Mouse (Mus musculus) T-helper 17 cell (primary cell): ENCODE measurements around the gene Prkcb.

Source experiments
- in situ Hi-C, 2 experiments: fragments of 300-600 bp; cut with MboI, MseI; formaldehyde crosslinking; loops; 1 replicate in 1 of 2; 2 replicates in 1 of 2; pipeline ENCODE4 v1.15.1; 2025; ENCODE audit warnings: high pct_unique_total_duplicates in 2 of 2

The Prkcb gene

GRCm38 (mm10) chr7:122393964-122394363, 105.4 kb downstream of the Prkcb start:
- in situ Hi-C loops, result loop anchor here in 1 of 2 experiments (5.0 kb wide), 1 partner anchor 563 kb away; no protein-coding TSS in a partner anchor

GRCm38 (mm10) chr7:122395159-122395975, 106.8 kb downstream of the Prkcb start:
- in situ Hi-C loops, result no loop called here

- in situ Hi-C loops, result no loop called here
Observed at GRCm38 (mm10) chr7:122395976-122396315, 107.4 kb downstream of the Prkcb start.

- in situ Hi-C loops, result no loop called here
Observed at GRCm38 (mm10) chr7:122397699-122398098, 109.1 kb downstream of the Prkcb start.

- in situ Hi-C loops, result no loop called here
Observed at GRCm38 (mm10) chr7:122402041-122402440, 113.5 kb downstream of the Prkcb start.

- in situ Hi-C loops, result no loop called here
Observed at GRCm38 (mm10) chr7:122403343-122403742, 114.8 kb downstream of the Prkcb start.

- in situ Hi-C loops, result no loop called here
Observed at GRCm38 (mm10) chr7:122404571-122405393, 116.2 kb downstream of the Prkcb start.

- in situ Hi-C loops, result no loop called here
Observed at GRCm38 (mm10) chr7:122406625-122407024, 118.1 kb downstream of the Prkcb start.

GRCm38 (mm10) chr7:122409945-122410344, 121.4 kb downstream of the Prkcb start:
- in situ Hi-C loops, result no loop called here

- in situ Hi-C loops, result no loop called here
Observed at GRCm38 (mm10) chr7:122410873-122411272, 122.3 kb downstream of the Prkcb start.

GRCm38 (mm10) chr7:122413231-122413630, 124.7 kb downstream of the Prkcb start:
- in situ Hi-C loops, result no loop called here

GRCm38 (mm10) chr7:122414146-122414545, 125.6 kb downstream of the Prkcb start:
- in situ Hi-C loops, result no loop called here

- in situ Hi-C loops, result no loop called here
Observed at GRCm38 (mm10) chr7:122414608-122415007, 126.1 kb downstream of the Prkcb start.

- in situ Hi-C loops, result no loop called here
Observed at GRCm38 (mm10) chr7:122415387-122415786, 126.8 kb downstream of the Prkcb start.

GRCm38 (mm10) chr7:122415904-122416303, 127.4 kb downstream of the Prkcb start:
- in situ Hi-C loops, result no loop called here

- in situ Hi-C loops, result no loop called here
Observed at GRCm38 (mm10) chr7:122418551-122418950, 130.0 kb downstream of the Prkcb start.

GRCm38 (mm10) chr7:122423816-122424215, 135.3 kb downstream of the Prkcb start:
- in situ Hi-C loops, result no loop called here

GRCm38 (mm10) chr7:122429134-122429533, 140.6 kb downstream of the Prkcb start:
- in situ Hi-C loops, result no loop called here

- in situ Hi-C loops, result no loop called here
Observed at GRCm38 (mm10) chr7:122432401-122432800, 143.8 kb downstream of the Prkcb start.

GRCm38 (mm10) chr7:122433377-122433776, 144.8 kb downstream of the Prkcb start:
- in situ Hi-C loops, result no loop called here

- in situ Hi-C loops, result no loop called here
Observed at GRCm38 (mm10) chr7:122434941-122435340, 146.4 kb downstream of the Prkcb start.

GRCm38 (mm10) chr7:122435561-122435960, 147.0 kb downstream of the Prkcb start:
- in situ Hi-C loops, result no loop called here

- in situ Hi-C loops, result no loop called here
Observed at GRCm38 (mm10) chr7:122437390-122437789, 148.8 kb downstream of the Prkcb start.
